Mouse (Mus musculus) erythroblast, embryonic 14.5 days (primary cell): ENCODE measurements around the gene Avil. TPM values are rescaled to one million over a fixed set of nuclear protein-coding genes. Genes with fewer than 3 reads are reported as not detected.
A peak's percentile ranks its signal among the peaks of the same experiment; 100 is the strongest.

Source experiments
- H3K27me3 ChIP-seq: 2 replicates; pipeline ENCODE4 v1.6.1; 2012; ENCODE audit warnings: inconsistent platforms; ENCODE audit not compliant: control insufficient read depth
- H3K36me3 ChIP-seq: 2 replicates; pipeline ENCODE4 v1.6.1; 2012; ENCODE audit warnings: mild to moderate bottlenecking, inconsistent platforms; ENCODE audit not compliant: control insufficient read depth
- H3K4me1 ChIP-seq: 2 replicates; pipeline ENCODE4 v1.6.1; 2012; ENCODE audit warnings: inconsistent platforms; ENCODE audit not compliant: control insufficient read depth
- H3K4me3 ChIP-seq: replicated peaks from 2 replicates; pipeline ENCODE3; 2012; ENCODE audit warnings: moderate library complexity, mild to moderate bottlenecking, inconsistent platforms
- H3K9me3 ChIP-seq: 2 replicates; pipeline ENCODE4 v1.6.1; 2012; ENCODE audit warnings: low read length, inconsistent platforms, mixed read lengths; ENCODE audit not compliant: control insufficient read depth
- GATA1 ChIP-seq: IDR thresholded peaks from 2 replicates; pipeline ENCODE4 v1.6.1; 2012; ENCODE audit warnings: low read length, inconsistent platforms, mixed read lengths
- TAL1 ChIP-seq: IDR thresholded peaks from 3 replicates; pipeline ENCODE4 v1.6.1; 2012; ENCODE audit warnings: low read length, inconsistent platforms, mixed read lengths
- polyA plus RNA-seq: library from polyadenylated mRNA; stranded (reverse); fragments of >175 nt; gene quantifications from 2 replicates; pipeline ENCODE4 v1.2.3, GENCODE M21; 2012

Avil gene
- polyA plus RNA-seq, 1 experiment = 0.01 TPM

- Histone ChIP-seq H3K9me3 (peaks cover 7% of the 10 kb centered on the region; the same call in 1 of the 2 replicates), H3K4me1 (no peaks in the 10 kb centered on the region), H3K27me3 (peaks cover 70% of the 10 kb centered on the region), H3K36me3 (peaks cover 8% of the 10 kb centered on the region), H3K4me3 (no peak overlapping the region)
- TF ChIP-seq TAL1 = no peak
- TF ChIP-seq GATA1 = no peak
Measured at GRCm38 (mm10) chr10:127049395-127050118, 49.0 kb downstream of the Avil start.

- peaks cover 7% of the 10 kb centered on the region; the same call in 1 of the 2 replicates for H3K9me3 ChIP-seq
- peaks cover 76% of the 10 kb centered on the region for H3K27me3 ChIP-seq
- H3K4me1 ChIP-seq = no peaks in the 10 kb centered on the region
- no peak overlapping the region for H3K4me3 ChIP-seq
- TF ChIP-seq GATA1 (no peak), TAL1 (no peak)
- peaks cover 2% of the 10 kb centered on the region; the same call in 1 of the 2 replicates for H3K36me3 ChIP-seq
Measured at GRCm38 (mm10) chr10:127050119-127050474, 49.6 kb downstream of the Avil start.

DNA sequence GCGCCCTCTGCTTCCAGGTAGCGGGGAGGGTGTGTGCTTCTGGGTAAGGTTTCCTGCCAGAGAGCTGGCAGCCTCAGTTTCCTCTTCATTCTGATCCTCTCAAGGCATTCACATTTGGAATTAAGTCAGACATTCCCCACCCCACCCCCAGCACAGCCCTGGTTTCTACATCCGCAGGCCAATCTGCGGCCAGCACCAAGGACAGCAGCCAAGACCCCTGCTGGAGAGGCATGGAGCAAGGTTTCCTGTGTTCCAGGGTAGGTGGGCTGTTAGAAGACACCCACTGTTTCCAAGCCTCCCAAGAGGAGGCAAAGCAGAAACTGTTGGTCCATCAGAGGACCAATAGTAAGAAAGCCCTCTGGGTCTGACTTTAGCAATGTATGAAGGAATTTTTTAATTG lies 54.1 kb downstream of the Avil start:
- no peaks in the 10 kb centered on the region for H3K36me3 ChIP-seq
- H3K27me3 ChIP-seq = peaks cover 98% of the 10 kb centered on the region
- H3K4me3 ChIP-seq = no peak overlapping the region
- TF ChIP-seq GATA1 (no peak), TAL1 (no peak)
- H3K9me3 ChIP-seq = peaks cover under 1% of the 10 kb centered on the region; the same call in 1 of the 2 replicates
- H3K4me1 ChIP-seq = peaks cover 5% of the 10 kb centered on the region

- Histone ChIP-seq H3K9me3 (peaks cover 2% of the 10 kb centered on the region; the same call in 1 of the 2 replicates), H3K4me3 (no peak overlapping the region), H3K36me3 (no peaks in the 10 kb centered on the region), H3K27me3 (peaks cover 98% of the 10 kb centered on the region), H3K4me1 (peaks cover 12% of the 10 kb centered on the region)
- TF ChIP-seq GATA1 = no peak
- no peak for TF ChIP-seq TAL1
Measured at GRCm38 (mm10) chr10:127055406-127055805, 54.9 kb downstream of the Avil start.

DNA sequence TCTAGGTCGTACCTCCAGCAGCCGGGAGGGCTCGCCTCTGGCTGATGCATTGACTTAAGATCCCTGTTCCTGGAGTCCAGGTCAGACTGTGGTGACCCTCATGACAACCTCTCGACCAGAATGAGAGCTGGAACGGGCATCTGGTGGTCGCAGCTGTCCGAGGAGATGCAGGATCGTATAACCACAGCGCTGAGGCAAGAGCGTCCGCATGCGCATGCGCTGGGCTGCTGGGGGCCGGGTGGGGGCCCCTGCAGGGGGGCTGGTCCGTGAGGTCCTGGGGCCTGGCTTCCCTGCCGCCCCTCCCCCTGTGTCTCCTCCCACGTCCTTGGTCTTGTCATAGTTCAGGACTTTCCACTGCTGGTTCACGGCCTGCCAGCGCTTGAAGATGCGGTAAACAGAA lies 56.0 kb downstream of the Avil start:
- H3K4me3 ChIP-seq = no peak overlapping the region
- no peak for TF ChIP-seq GATA1
- no peak for TF ChIP-seq TAL1
- H3K9me3 ChIP-seq = peaks cover 4% of the 10 kb centered on the region; the same call in 1 of the 2 replicates
- H3K36me3 ChIP-seq = no peaks in the 10 kb centered on the region
- H3K4me1 ChIP-seq = peaks cover 14% of the 10 kb centered on the region
- peaks cover 98% of the 10 kb centered on the region for H3K27me3 ChIP-seq

DNA sequence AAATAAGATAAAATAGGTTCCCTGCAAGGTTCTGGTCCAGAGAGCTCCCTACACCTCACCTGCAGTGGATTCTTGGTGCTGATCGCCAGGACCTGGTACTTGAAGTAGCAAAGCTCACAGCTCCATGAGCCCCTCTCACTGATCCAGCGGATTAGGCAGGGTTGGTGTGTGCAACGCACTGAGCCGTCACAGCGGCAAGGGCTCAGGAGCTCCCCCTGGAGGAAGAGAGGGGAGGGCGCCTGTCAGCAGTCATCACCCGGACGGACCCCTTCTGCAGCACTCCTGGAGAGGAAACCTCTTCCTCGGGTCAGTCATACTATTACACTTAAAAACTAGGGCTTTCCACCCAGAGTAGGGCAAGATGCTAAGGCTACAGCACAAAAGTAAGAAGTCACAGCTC lies 57.7 kb downstream of the Avil start:
- peaks cover 4% of the 10 kb centered on the region; the same call in 1 of the 2 replicates for H3K9me3 ChIP-seq
- H3K27me3 ChIP-seq = peaks cover 97% of the 10 kb centered on the region
- H3K4me3 ChIP-seq = no peak overlapping the region
- TF ChIP-seq TAL1 = no peak
- no peak for TF ChIP-seq GATA1
- peaks cover 21% of the 10 kb centered on the region for H3K4me1 ChIP-seq
- H3K36me3 ChIP-seq = no peaks in the 10 kb centered on the region

DNA sequence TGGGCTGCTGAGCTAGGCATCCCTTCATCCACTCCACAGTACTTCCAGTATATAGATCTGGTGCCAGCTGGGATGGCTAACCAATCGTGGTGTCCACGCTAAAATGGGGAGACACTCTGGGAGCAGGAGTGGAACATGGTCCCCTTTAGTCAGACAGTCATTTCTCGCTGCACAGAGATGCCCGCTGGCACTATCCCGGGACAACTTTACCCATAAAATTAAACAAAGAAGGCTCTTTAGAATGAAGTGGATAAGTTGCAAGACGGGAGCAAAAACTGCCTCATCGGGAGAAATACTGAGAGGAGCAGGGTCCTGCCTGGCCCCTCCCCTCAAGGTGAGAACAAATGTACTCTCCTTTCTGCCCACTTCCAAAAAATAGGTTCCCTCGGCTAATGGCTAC lies 58.2 kb downstream of the Avil start:
- TF ChIP-seq GATA1 = no peak
- TF ChIP-seq TAL1 = no peak
- Histone ChIP-seq H3K4me1 (peaks cover 26% of the 10 kb centered on the region), H3K27me3 (peaks cover 93% of the 10 kb centered on the region), H3K9me3 (peaks cover 4% of the 10 kb centered on the region; the same call in 1 of the 2 replicates), H3K4me3 (no peak overlapping the region), H3K36me3 (no peaks in the 10 kb centered on the region)

DNA sequence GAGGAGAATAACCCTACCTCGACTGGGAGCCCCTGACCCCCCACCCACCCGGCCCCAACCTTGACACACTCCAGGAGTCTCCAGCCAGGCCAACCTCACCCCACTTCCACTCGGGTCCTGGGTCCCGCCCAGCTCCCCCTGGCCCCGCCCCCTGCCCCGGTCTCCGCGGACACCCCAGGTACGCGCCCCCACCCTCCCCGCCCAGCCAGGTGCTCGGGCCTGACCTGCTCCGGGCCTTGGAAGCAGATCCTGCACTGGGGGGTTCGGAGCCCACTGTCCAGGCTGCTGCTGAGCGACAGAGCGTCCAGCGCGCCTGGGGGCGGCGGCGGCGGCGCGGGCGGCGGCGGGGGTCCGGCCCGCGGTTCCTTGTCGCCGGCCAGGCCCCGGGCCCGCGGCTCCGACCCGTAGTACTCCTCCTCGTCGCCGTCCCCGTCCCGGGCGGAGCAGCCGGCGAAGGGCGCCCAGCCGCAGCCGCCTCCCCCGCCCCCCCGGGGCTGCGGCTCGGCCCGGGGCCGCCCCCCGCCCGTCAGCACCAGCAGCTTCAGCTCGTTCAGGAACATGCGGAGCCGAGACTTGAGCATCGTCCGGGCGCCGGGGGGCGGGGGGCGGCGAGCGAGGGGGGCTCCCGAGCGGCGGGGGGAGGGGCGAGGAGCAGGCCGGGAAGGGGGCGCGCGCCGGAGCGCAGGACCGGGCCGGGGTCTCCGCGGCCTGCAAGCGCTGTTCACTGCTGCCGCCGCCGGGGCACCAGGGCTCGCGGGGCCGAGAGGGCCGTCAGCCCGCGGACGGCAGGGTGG lies 58.9 kb downstream of the Avil start:
- peak overlapping the region; percentile 47 for H3K4me3 ChIP-seq
- peaks cover 2% of the 10 kb centered on the region for H3K36me3 ChIP-seq
- peaks cover 87% of the 10 kb centered on the region for H3K27me3 ChIP-seq
- TF ChIP-seq TAL1 (no peak), GATA1 (no peak)
- peaks cover 33% of the 10 kb centered on the region for H3K4me1 ChIP-seq
- peaks cover 4% of the 10 kb centered on the region; the same call in 1 of the 2 replicates for H3K9me3 ChIP-seq
